28 mouse cellular contexts compared by ENCODE assay signal in the genomic region with DNA sequence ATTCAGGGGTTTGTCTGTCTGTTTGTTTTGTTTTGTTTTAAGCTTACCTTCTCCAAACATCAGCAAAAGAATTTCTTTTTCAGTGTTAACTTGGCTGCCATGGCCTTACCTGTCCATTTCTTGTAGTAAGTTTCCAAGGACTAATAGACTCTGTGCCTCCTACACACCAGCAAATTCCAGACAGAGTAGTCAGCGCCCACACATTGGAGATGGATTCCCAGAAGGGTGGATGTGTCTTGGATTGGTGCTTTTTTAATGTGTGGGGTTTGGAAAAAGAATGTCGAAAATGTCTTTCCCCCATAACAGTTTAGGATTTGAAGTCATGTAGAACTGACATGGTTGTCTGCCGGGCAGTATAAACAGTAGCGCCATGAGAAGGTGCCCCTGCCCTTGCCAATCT.
DNase-seq lines count a peak whose midpoint lies in the region; TF ChIP-seq lines count a peak whose summit lies in the region.
"Had no signal": no experiment of that assay in that cellular context is flagged by ENCODE, and none has a peak within 500 bp of the region (broad histone marks: within the 10 kb centered on the region; RNA-seq: fewer than 3 reads in every experiment).

No protein-coding gene starts in this region.

- no peaks in the 10 kb centered on the region for H3K36me3 ChIP-seq in C2C12 (ENCODE audit: control insufficient read depth, insufficient read depth)
- H3K36me3 ChIP-seq: embryonic facial prominence, embryonic 12.5 days; embryonic facial prominence, embryonic 15.5 days; forebrain, embryonic 10.5 days; G1E; heart, embryonic 12.5 days; heart, embryonic 15.5 days; hindbrain, embryonic 10.5 days; hindbrain, embryonic 13.5 days; intestine, embryonic 15.5 days had no signal

- no peaks in the 10 kb centered on the region for H3K79me3 ChIP-seq in C2C12 (ENCODE audit: low read depth)

- no peak overlapping the region for H3K4me3 ChIP-seq in C2C12 (ENCODE audit: insufficient read depth, poor library complexity, severe bottlenecking)
- H3K4me3 ChIP-seq: embryonic facial prominence, embryonic 12.5 days; embryonic facial prominence, embryonic 15.5 days; erythroblast, embryonic 14.5 days; forebrain, embryonic 10.5 days; forebrain, embryonic 13.5 days; heart, embryonic 12.5 days; heart, embryonic 15.5 days; hindbrain, embryonic 10.5 days; hindbrain, embryonic 13.5 days; intestine, embryonic 15.5 days had no signal

- DNase-seq in NIH3T3 (ENCODE audit: low read depth) (peak; percentile 51), liver (no peak)
- peak; percentile 16 for DNase-seq in fibroblast of lung, adult 2 months (ENCODE audit: low read depth)
- DNase-seq in thymus, postnatal 0 days (ENCODE audit: low spot score), result no peak
- no peak for DNase-seq in embryo, embryonic 9.5 days (ENCODE audit: extremely low spot score)
- DNase-seq: adrenal gland, adult 8-10 months; adrenal gland, postnatal 36 days; cerebellum, adult 11-12 months; cerebellum, adult 9-10 months; cerebellum, postnatal 14 days; gastrocnemius, postnatal 25 days; heart, adult 18-20 months; heart, postnatal 10 days; heart, postnatal 36 days; kidney, adult 11 months had no signal

- H3K79me2 ChIP-seq in C2C12 (ENCODE audit: control insufficient read depth, insufficient read depth), result no peaks in the 10 kb centered on the region

- H3ac ChIP-seq in C2C12 (ENCODE audit: control insufficient read depth, insufficient read length, low read depth), result peak overlapping the region; percentile 24

- H3K27me3 ChIP-seq in C2C12 (ENCODE audit: control insufficient read depth, insufficient read depth, insufficient read length), result no peaks in the 10 kb centered on the region
- H3K27me3 ChIP-seq: CH12.LX; embryonic facial prominence, embryonic 12.5 days; embryonic facial prominence, embryonic 15.5 days; forebrain, embryonic 13.5 days; heart, embryonic 12.5 days; heart, embryonic 15.5 days; hindbrain, embryonic 13.5 days; intestine, embryonic 15.5 days had no signal

- no peak for TF ChIP-seq CTCF in C2C12 (IDR thresholded peaks at IDR 0.05; ENCODE audit: control insufficient read depth, insufficient read depth, insufficient read length)

TF ChIP-seq in C2C12, 6 proteins besides CTCF, POLR2A, EP300 and RAD21:
- TF ChIP-seq MAX (IDR thresholded peaks at IDR 0.05) (no peak), CEBPB (IDR thresholded peaks at IDR 0.05; ENCODE audit: low read depth) (no peak), FOSL1 (IDR thresholded peaks at IDR 0.05; ENCODE audit: insufficient read depth, low read length, poor library complexity, severe bottlenecking) (no peak), MYOD1 (IDR thresholded peaks at IDR 0.05; ENCODE audit: control insufficient read depth, insufficient read length, low read depth) (no peak), MYOG (IDR thresholded peaks at IDR 0.05; ENCODE audit: control insufficient read depth, extremely low read depth, insufficient read length) (no peak), USF1 (IDR thresholded peaks at IDR 0.05; ENCODE audit: low read depth) (no peak)
TF ChIP-seq in C2C12: peak in this region for 0.

Comparison
In these comparisons a context has a peak if more than half of its experiments do, and no peak if none do; other contexts are left out.
1. DNase-seq: peak in NIH3T3 (single experiment) and fibroblast of lung, adult 2 months (single experiment); none in thymus, postnatal 0 days (single experiment), embryo, embryonic 9.5 days (single experiment) and liver (single experiment).